Mouse (Mus musculus) MEL (cell line): ENCODE results near the gene Asap3. TPM values are rescaled to one million over a fixed set of nuclear protein-coding genes. Genes with fewer than 3 reads are reported as not detected.
A peak's percentile ranks its signal among the peaks of the same experiment; 100 is the strongest.

Experiments
- DNase-seq: peaks from one replicate; pipeline ENCODE4 v3.0.0; 2011; ENCODE audit warnings: low read depth, low spot score
- H3K27ac ChIP-seq: 2 replicates; pipeline ENCODE4 v1.5.1; 2012; ENCODE audit warnings: low read depth, mild to moderate bottlenecking, control low read depth, low read length, moderate library complexity; ENCODE audit not compliant: control insufficient read depth
- H3K27me3 ChIP-seq, 2 experiments: fragments of 150-350 bp in 1 of 2; sonication (generic) in 1 of 2; 2 replicates each; pipeline ENCODE4 v1.6.1; 2012; ENCODE audit warnings: low read length in 2 of 2, mild to moderate bottlenecking in 2 of 2, improper control_type of control experiment in 1 of 2, moderate library complexity in 1 of 2; ENCODE audit not compliant: insufficient read depth in 2 of 2, control insufficient read depth in 1 of 2
- H3K36me3 ChIP-seq, 2 experiments: 2 replicates each; pipeline ENCODE4 v1.6.1; 2012 to 2014; ENCODE audit warnings: low read length in 2 of 2, improper control_type of control experiment in 1 of 2, inconsistent platforms in 1 of 2, mild to moderate bottlenecking in 1 of 2; ENCODE audit not compliant: insufficient read depth in 2 of 2, control insufficient read depth in 1 of 2
- H3K4me1 ChIP-seq, 2 experiments: fragments of 150-350 bp in 1 of 2; sonication (generic) in 1 of 2; 2 replicates each; pipeline ENCODE4 v1.6.1; 2012; ENCODE audit warnings: low read length in 2 of 2, improper control_type of control experiment in 1 of 2, mild to moderate bottlenecking in 1 of 2; ENCODE audit not compliant: insufficient read depth in 2 of 2, control insufficient read depth in 1 of 2
- H3K4me3 ChIP-seq, 2 experiments: fragments of 150-350 bp in 1 of 2; sonication (generic) in 1 of 2; 2 replicates each; pipeline ENCODE4 v1.5.1; 2012; ENCODE audit warnings: low read depth in 2 of 2, low read length in 2 of 2, mild to moderate bottlenecking in 2 of 2, moderate library complexity in 2 of 2, control low read depth in 1 of 2, improper control_type of control experiment in 1 of 2; ENCODE audit not compliant: control insufficient read depth in 1 of 2, insufficient read depth in 1 of 2
- H3K79me2 ChIP-seq: 2 replicates; pipeline ENCODE4 v1.6.1; 2012; ENCODE audit warnings: mild to moderate bottlenecking, low read length, moderate library complexity; ENCODE audit not compliant: control insufficient read depth, poor library complexity, insufficient read depth
- H3K9ac ChIP-seq: 2 replicates; pipeline ENCODE4 v1.6.1; 2012; ENCODE audit warnings: low read depth, mild to moderate bottlenecking, control low read depth, low read length, moderate library complexity; ENCODE audit not compliant: control insufficient read depth, poor library complexity, severe bottlenecking
- H3K9me3 ChIP-seq: fragments of 150-350 bp; sonication (generic); replicated peaks from 2 replicates; pipeline ENCODE4 v1.6.1; 2012; ENCODE audit warnings: mild to moderate bottlenecking, low read length, improper control_type of control experiment, moderate library complexity; ENCODE audit not compliant: insufficient read depth
- BHLHE40 ChIP-seq: IDR thresholded peaks from 2 replicates; pipeline ENCODE4 v1.6.1; 2012; ENCODE audit warnings: low read depth, mild to moderate bottlenecking, inconsistent platforms, low read length, improper control_type of control experiment, borderline replicate concordance
- CTCF ChIP-seq, 3 experiments: IDR thresholded peaks in 2 of 3; conservative IDR thresholded peaks in 1 of 3; 2 replicates each; pipeline ENCODE4 v1.5.1; 2011 to 2012; ENCODE audit warnings: low read length in 3 of 3, low read depth in 2 of 3, mild to moderate bottlenecking in 2 of 3, improper control_type of control experiment in 1 of 3, inconsistent platforms in 1 of 3, mixed read lengths in 1 of 3, moderate library complexity in 1 of 3; ENCODE audit not compliant: control insufficient read depth in 1 of 3, insufficient read depth in 1 of 3, poor library complexity in 1 of 3, severe bottlenecking in 1 of 3
- E2F4 ChIP-seq: IDR thresholded peaks from 2 replicates; pipeline ENCODE4 v1.6.1; 2011; ENCODE audit warnings: low read depth, low read length, improper control_type of control experiment, borderline replicate concordance
- ETS1 ChIP-seq: IDR thresholded peaks from 2 replicates; pipeline ENCODE4 v1.6.1; 2012; ENCODE audit warnings: low read depth, mild to moderate bottlenecking, inconsistent platforms, low read length, improper control_type of control experiment, moderate library complexity
- JUND ChIP-seq: IDR thresholded peaks from 2 replicates; pipeline ENCODE4 v1.6.1; 2011; ENCODE audit warnings: low read depth, mild to moderate bottlenecking, improper control_type of control experiment, low read length
- KAT2A ChIP-seq: conservative IDR thresholded peaks from 2 replicates; pipeline ENCODE4 v1.6.1; 2012; ENCODE audit warnings: low read depth, low read length, improper control_type of control experiment, inconsistent platforms
- MAX ChIP-seq: IDR thresholded peaks from 2 replicates; pipeline ENCODE4 v1.6.1; 2011; ENCODE audit warnings: low read length, improper control_type of control experiment
- MXI1 ChIP-seq: IDR thresholded peaks from 2 replicates; pipeline ENCODE4 v1.6.1; 2011; ENCODE audit warnings: mild to moderate bottlenecking, low read depth, low read length, improper control_type of control experiment
- MYC ChIP-seq: IDR thresholded peaks from 2 replicates; pipeline ENCODE4 v1.6.1; 2011; ENCODE audit warnings: low read depth, mild to moderate bottlenecking, low read length, improper control_type of control experiment, moderate library complexity
- POLR2AphosphoS5 ChIP-seq: IDR thresholded peaks from 2 replicates; pipeline ENCODE4 v1.6.1; 2012; ENCODE audit warnings: low read depth, borderline replicate concordance, mild to moderate bottlenecking, inconsistent platforms, low read length, moderate library complexity, mixed read lengths
- RAD21 ChIP-seq: IDR thresholded peaks from 2 replicates; pipeline ENCODE4 v1.6.1; 2011; ENCODE audit warnings: mild to moderate bottlenecking, low read depth, low read length, improper control_type of control experiment
- SIN3A ChIP-seq: IDR thresholded peaks from 2 replicates; pipeline ENCODE4 v1.6.1; 2012; ENCODE audit warnings: low read length, improper control_type of control experiment, inconsistent platforms
- SMC3 ChIP-seq: IDR thresholded peaks from 2 replicates; pipeline ENCODE4 v1.6.1; 2011; ENCODE audit warnings: low read depth, low read length, improper control_type of control experiment
- TAL1 ChIP-seq: IDR thresholded peaks from 2 replicates; pipeline ENCODE4 v1.6.1; 2012; ENCODE audit warnings: mild to moderate bottlenecking, inconsistent platforms, low read length, moderate library complexity, mixed read lengths
- TCF12 ChIP-seq: IDR thresholded peaks from 2 replicates; pipeline ENCODE4 v1.6.1; 2014; ENCODE audit warnings: low read depth, mild to moderate bottlenecking, inconsistent platforms, low read length, improper control_type of control experiment, moderate library complexity
- ZC3H11A ChIP-seq: IDR thresholded peaks from 2 replicates; pipeline ENCODE4 v1.6.1; 2012; ENCODE audit warnings: low read depth, mild to moderate bottlenecking, inconsistent platforms, low read length, improper control_type of control experiment
- ZKSCAN1 ChIP-seq: IDR thresholded peaks from 2 replicates; pipeline ENCODE4 v1.6.1; 2012; ENCODE audit warnings: low read depth, mild to moderate bottlenecking, inconsistent platforms, low read length, improper control_type of control experiment, moderate library complexity
- ZNF384 ChIP-seq: IDR thresholded peaks from 2 replicates; pipeline ENCODE4 v1.6.1; 2012; ENCODE audit warnings: low read depth, mild to moderate bottlenecking, inconsistent platforms, low read length, improper control_type of control experiment
- polyA plus RNA-seq, 2 experiments: library from polyadenylated mRNA; stranded (reverse) in 1 of 2; unstranded in 1 of 2; fragments of >175 nt in 1 of 2; fragments of >200 nt in 1 of 2; gene quantifications; 2 replicates each; pipeline versions ENCODE4 v1.2.1 to v1.2.4; 2012; ENCODE audit warnings: low replicate concordance in 2 of 2, low read depth in 1 of 2; ENCODE audit not compliant: insufficient read length in 2 of 2, insufficient read depth in 1 of 2, missing spikeins in 1 of 2
- total RNA-seq: library from RNA; depleted of rRNA; stranded (reverse); fragments of 300-350 nt; gene quantifications from 2 replicates; pipeline ENCODE4 v1.2.3, GENCODE M21; 2012

Gene Asap3
- total and polyA plus RNA-seq, 3 experiments: 0.04 to 0.33 TPM; not detected in 1

DNA sequence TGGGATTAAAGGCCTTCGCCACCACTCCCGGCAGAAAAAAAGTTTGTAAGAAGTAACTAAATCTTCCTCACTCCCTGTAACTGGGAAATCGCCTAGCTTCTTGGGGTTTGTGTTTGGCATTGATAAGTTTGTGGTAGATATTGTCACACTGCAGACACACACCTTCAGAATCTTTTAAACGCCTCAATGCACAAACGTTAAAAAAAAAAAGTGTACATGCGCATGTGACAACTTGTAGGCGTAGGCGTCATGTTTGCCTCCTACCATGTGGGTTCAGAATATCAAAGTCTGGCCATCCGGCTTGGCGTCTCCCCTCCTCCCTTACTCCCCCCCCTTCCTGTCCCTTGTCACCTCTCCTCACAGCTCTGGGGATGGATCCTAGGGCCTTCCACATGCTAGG lies 50.5 kb downstream of the Asap3 start (continued):
- TF ChIP-seq E2F4: no peak
- peak; percentile 76; the same call in 1 of the 2 replicates for TF ChIP-seq MXI1

DNA sequence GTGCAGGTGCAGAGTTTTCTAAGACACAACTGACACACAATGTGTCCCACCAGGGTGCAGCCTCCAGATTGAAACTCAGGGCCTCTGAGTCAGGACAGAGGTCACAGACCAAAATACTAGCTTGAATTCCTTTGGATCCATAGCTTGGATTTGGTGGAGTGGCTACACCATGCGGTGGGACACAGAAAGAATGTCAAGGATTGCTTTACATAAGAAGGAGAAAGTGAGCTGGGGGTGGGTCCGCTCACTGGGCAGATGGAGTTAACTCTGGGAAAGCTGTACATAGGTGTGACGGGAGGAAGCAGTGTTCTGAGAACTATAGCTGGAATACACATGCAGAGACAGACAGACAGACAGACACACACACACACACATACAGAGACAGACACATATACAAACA lies 53.8 kb downstream of the Asap3 start:
- no peak overlapping the region for H3K4me3 ChIP-seq
- peaks cover 0 to 9% of the 10 kb centered on the region in 2 experiments; a peak in 2 of 4 replicates for H3K36me3 ChIP-seq
- H3K4me1 ChIP-seq: peaks cover 0 to 16% of the 10 kb centered on the region in 2 experiments; a peak in 2 of 4 replicates
- H3K9me3 ChIP-seq: no peaks in the 10 kb centered on the region
- no peak for TF ChIP-seq MXI1
- no peak for TF ChIP-seq SMC3
- no peak for TF ChIP-seq JUND
- TF ChIP-seq POLR2AphosphoS5: no peak
- TF ChIP-seq ETS1: no peak
- no peak for TF ChIP-seq KAT2A
- DNase-seq: no peak
- no peak overlapping the region for H3K9ac ChIP-seq
- H3K79me2 ChIP-seq: no peaks in the 10 kb centered on the region
- no peaks in the 10 kb centered on the region for H3K27me3 ChIP-seq
- no peak overlapping the region for H3K27ac ChIP-seq

DNA sequence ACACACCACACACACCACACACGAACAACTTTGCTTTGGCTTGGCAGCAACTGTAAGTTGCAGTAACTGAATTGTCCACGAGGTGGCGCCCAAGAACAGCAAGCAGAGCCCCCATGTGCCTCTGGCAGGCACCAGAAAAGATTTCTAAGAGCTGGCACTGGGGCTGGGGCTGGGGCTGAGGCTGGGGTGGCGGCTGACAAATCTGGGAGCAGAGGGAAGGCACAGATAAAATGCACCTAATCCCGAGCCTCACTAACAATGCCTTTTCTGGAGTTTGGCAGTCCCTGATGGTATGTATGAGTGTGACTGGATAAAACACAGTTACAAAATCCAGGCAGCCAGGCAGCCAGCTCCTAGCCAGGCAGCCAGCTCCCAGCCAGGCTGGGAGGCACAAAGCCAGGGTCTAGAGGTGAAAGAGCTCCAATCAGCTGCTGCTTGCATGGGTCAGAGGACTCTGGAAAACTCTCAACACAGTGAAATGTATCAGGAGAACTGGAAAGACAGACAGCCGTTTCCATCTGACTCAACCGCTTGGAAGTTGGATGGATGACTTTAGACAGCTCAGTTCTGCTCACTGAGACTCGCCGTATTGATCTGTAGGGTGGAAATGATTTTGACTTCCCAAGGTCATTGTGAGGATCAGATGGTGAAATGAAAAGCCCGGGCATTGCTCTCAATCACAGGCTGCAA lies 54.5 kb downstream of the Asap3 start:
- H3K9ac ChIP-seq: no peak overlapping the region
- peaks cover 0 to 14% of the 10 kb centered on the region in 2 experiments; a peak in 2 of 4 replicates for H3K4me1 ChIP-seq
- peaks cover 0 to 9% of the 10 kb centered on the region in 2 experiments; a peak in 2 of 4 replicates for H3K36me3 ChIP-seq
- H3K79me2 ChIP-seq: no peaks in the 10 kb centered on the region
- H3K27ac ChIP-seq: no peak overlapping the region
- TF ChIP-seq TAL1: no peak
- no peak for TF ChIP-seq ZNF384
- no peak for TF ChIP-seq TCF12
- 0 out of 2 replicates have a peak, but pooled peaks have one; percentile 29 for TF ChIP-seq SIN3A
- peak; percentile 74 for TF ChIP-seq RAD21
- no peak for TF ChIP-seq ZKSCAN1
- peak; percentile 79 for TF ChIP-seq SMC3
- peak; percentile 58 to 95 (median 80) for TF ChIP-seq CTCF (IDR thresholded peaks at IDR 0.05 in 2 of 3, conservative IDR thresholded peaks at IDR 0.05 in 1 of 3; ENCODE audit: control insufficient read depth in 1 of 3, insufficient read depth in 1 of 3, low read depth in 2 of 3, low read length in 3 of 3, poor library complexity in 1 of 3, severe bottlenecking in 1 of 3)
- TF ChIP-seq MYC: peak; percentile 71
- TF ChIP-seq ZC3H11A: peak; percentile 73
- TF ChIP-seq MAX: peak; percentile 37; the same call in 1 of the 2 replicates
- 0 out of 2 replicates have a peak, but pooled peaks have one; percentile 23 for TF ChIP-seq BHLHE40
- no peaks in the 10 kb centered on the region for H3K27me3 ChIP-seq
- H3K4me3 ChIP-seq: no peak overlapping the region
- H3K9me3 ChIP-seq: no peaks in the 10 kb centered on the region
- peak; percentile 80 for DNase-seq
